In the genomic region with DNA sequence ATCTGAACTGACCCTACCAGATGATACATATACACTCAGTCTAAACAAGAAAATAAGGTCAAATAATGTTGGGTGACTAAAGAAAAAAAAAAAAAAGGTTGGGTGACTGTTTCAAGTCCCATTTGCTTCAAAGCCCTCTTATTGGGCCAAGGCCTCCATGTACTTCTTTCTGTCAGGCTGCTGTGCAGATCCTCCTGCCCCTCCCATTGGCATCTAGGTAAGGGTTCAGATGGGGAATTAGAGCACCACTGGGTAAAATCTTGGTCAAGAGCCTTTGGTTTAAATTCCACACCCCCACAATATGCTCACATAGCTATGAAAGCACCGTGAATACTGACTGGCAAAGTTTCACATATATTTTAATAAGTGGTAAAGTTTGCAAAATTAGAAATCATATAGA, we compare ENCODE assay signal across 16 mouse cellular contexts.
"Had no signal": no experiment of that assay in that cellular context is flagged by ENCODE, and none has a peak within 500 bp of the region (broad histone marks: within the 10 kb centered on the region; RNA-seq: fewer than 3 reads in every experiment).

No protein-coding gene starts in this region.

- DNase-seq: cerebellum, adult 9-10 months; cerebellum, adult 9-11 months; cerebellum, postnatal 10 days; cerebellum, postnatal 14 days; cerebellum, postnatal 25 days; cerebellum, postnatal 36 days; embryo, embryonic 11 days; forebrain, postnatal 0 days; gastrocnemius, adult 2 months; gastrocnemius, postnatal 10 days; gastrocnemius, postnatal 14 days; gastrocnemius, postnatal 25 days; gastrocnemius, postnatal 36 days; heart, adult 11 months; heart, adult 18-20 months; heart, adult 2 months had no signal
